Mouse (Mus musculus): ENCODE results near the gene Hsd3b1. TPM values are rescaled to one million over a fixed set of nuclear protein-coding genes. Genes with fewer than 3 reads are reported as not detected.
A peak's percentile ranks its signal among the peaks of the same experiment; 100 is the strongest.

Hsd3b1 gene
- polyA plus RNA-seq (2015; fragmentation: Nextera tagmentation; extraction: Ambion mirVana): 2.5 and 3.7 TPM in 2 replicates

- no peak within 1 kb of the TSS for H3K27ac ChIP-seq
- ATAC-seq (ENCODE audit: insufficient read depth, low FRiP score, low read depth): no peak
- no peaks in the 10 kb centered on the region for H3K9me3 ChIP-seq
- H3K9ac ChIP-seq: no peak within 1 kb of the TSS
- WGBS: 85% methylated on average over 3 of the region's 3 CpGs
- H3K4me1 ChIP-seq: no peaks in the 10 kb centered on the region
- no peaks in the 10 kb centered on the region for H3K36me3 ChIP-seq
- H3K27me3 ChIP-seq (replicated peaks): no peaks in the 10 kb centered on the region
- H3K4me3 ChIP-seq (replicated peaks): no peak within 1 kb of the TSS
- H3K4me2 ChIP-seq: no peak within 1 kb of the TSS
Measured at GRCm38 (mm10) chr3:98859576-98859975, at the start of gene Hsd3b1. Gene Hsd3b1, minus strand, starts transcription at chr3:98859794.

GRCm38 (mm10) chr3:98897606-98898005 lies 38.0 kb upstream of the Hsd3b1 start:
- no peaks in the 10 kb centered on the region for H3K4me1 ChIP-seq
- no peak overlapping the region for H3K4me2 ChIP-seq
- H3K4me3 ChIP-seq (replicated peaks): no peak overlapping the region
- no peaks in the 10 kb centered on the region for H3K36me3 ChIP-seq
- H3K9ac ChIP-seq: no peak overlapping the region
- H3K27me3 ChIP-seq (replicated peaks): no peaks in the 10 kb centered on the region
- no peak overlapping the region for H3K27ac ChIP-seq
- no peaks in the 10 kb centered on the region for H3K9me3 ChIP-seq
- no peak for ATAC-seq (ENCODE audit: insufficient read depth, low FRiP score, low read depth)
- WGBS: 79% methylated on average over 2 of the region's 2 CpGs

GRCm38 (mm10) chr3:98895071-98895601 lies 35.5 kb upstream of the Hsd3b1 start:
- Histone ChIP-seq H3K9me3 (no peaks in the 10 kb centered on the region), H3K4me3 (replicated peaks) (no peak overlapping the region), H3K4me1 (no peaks in the 10 kb centered on the region), H3K36me3 (no peaks in the 10 kb centered on the region), H3K4me2 (no peak overlapping the region), H3K9ac (no peak overlapping the region), H3K27ac (no peak overlapping the region), H3K27me3 (replicated peaks) (no peaks in the 10 kb centered on the region)
- 36% methylated on average over 10 of the region's 10 CpGs for WGBS
- ATAC-seq (ENCODE audit: insufficient read depth, low FRiP score, low read depth): no peak; the same call in 1 of the 2 replicates

- 63% methylated on average over 3 of the region's 3 CpGs for WGBS
- Histone ChIP-seq H3K27me3 (replicated peaks) (no peaks in the 10 kb centered on the region), H3K4me3 (replicated peaks) (no peak within 1 kb of the TSS), H3K4me2 (no peak within 1 kb of the TSS), H3K9me3 (no peaks in the 10 kb centered on the region), H3K27ac (no peak within 1 kb of the TSS), H3K4me1 (no peaks in the 10 kb centered on the region), H3K9ac (no peak within 1 kb of the TSS), H3K36me3 (no peaks in the 10 kb centered on the region)
- ATAC-seq (ENCODE audit: insufficient read depth, low FRiP score, low read depth): no peak; the same call in 1 of the 2 replicates
Measured at GRCm38 (mm10) chr3:98893057-98893772, 33.6 kb upstream of the Hsd3b1 start, which contains the start of gene Hao2. Gene Hao2, minus strand, starts transcription at chr3:98893239.

- Histone ChIP-seq H3K27ac (no peak overlapping the region), H3K4me1 (no peaks in the 10 kb centered on the region), H3K27me3 (replicated peaks) (no peaks in the 10 kb centered on the region), H3K4me3 (replicated peaks) (no peak overlapping the region), H3K9ac (no peak overlapping the region), H3K36me3 (no peaks in the 10 kb centered on the region), H3K9me3 (no peaks in the 10 kb centered on the region), H3K4me2 (no peak overlapping the region)
- ATAC-seq (ENCODE audit: insufficient read depth, low FRiP score, low read depth): no peak
- WGBS: 86% methylated on average over 4 of the region's 4 CpGs
Measured at GRCm38 (mm10) chr3:98890430-98890829, 30.8 kb upstream of the Hsd3b1 start.

- H3K9ac ChIP-seq: no peak overlapping the region
- H3K4me1 ChIP-seq: no peaks in the 10 kb centered on the region
- no peak overlapping the region for H3K4me3 ChIP-seq (replicated peaks)
- no peak for ATAC-seq (ENCODE audit: insufficient read depth, low FRiP score, low read depth)
- H3K4me2 ChIP-seq: no peak overlapping the region
- H3K27ac ChIP-seq: no peak overlapping the region
- H3K9me3 ChIP-seq: no peaks in the 10 kb centered on the region
- WGBS: 73% methylated on average over 2 of the region's 2 CpGs
- no peaks in the 10 kb centered on the region for H3K36me3 ChIP-seq
- H3K27me3 ChIP-seq (replicated peaks): no peaks in the 10 kb centered on the region
Measured at GRCm38 (mm10) chr3:98888206-98888605, 28.6 kb upstream of the Hsd3b1 start.

GRCm38 (mm10) chr3:98880831-98881230 lies 21.2 kb upstream of the Hsd3b1 start:
- no peak for ATAC-seq (ENCODE audit: insufficient read depth, low FRiP score, low read depth)
- Histone ChIP-seq H3K4me1 (no peaks in the 10 kb centered on the region), H3K9me3 (no peaks in the 10 kb centered on the region), H3K4me3 (replicated peaks) (no peak overlapping the region), H3K27ac (no peak overlapping the region), H3K4me2 (no peak overlapping the region), H3K27me3 (replicated peaks) (no peaks in the 10 kb centered on the region), H3K9ac (no peak overlapping the region), H3K36me3 (no peaks in the 10 kb centered on the region)
- WGBS: 78% methylated on average over 2 of the region's 2 CpGs

GRCm38 (mm10) chr3:98880216-98880615 lies 20.6 kb upstream of the Hsd3b1 start:
- no peak overlapping the region for H3K9ac ChIP-seq
- no peak overlapping the region for H3K27ac ChIP-seq
- H3K27me3 ChIP-seq (replicated peaks): no peaks in the 10 kb centered on the region
- H3K4me3 ChIP-seq (replicated peaks): no peak overlapping the region
- no peaks in the 10 kb centered on the region for H3K4me1 ChIP-seq
- H3K9me3 ChIP-seq: no peaks in the 10 kb centered on the region
- no peak for ATAC-seq (ENCODE audit: insufficient read depth, low FRiP score, low read depth)
- WGBS: 77% methylated on average over 6 of the region's 6 CpGs
- H3K36me3 ChIP-seq: no peaks in the 10 kb centered on the region
- no peak overlapping the region for H3K4me2 ChIP-seq

- H3K27me3 ChIP-seq (replicated peaks): no peaks in the 10 kb centered on the region
- no peak overlapping the region for H3K9ac ChIP-seq
- WGBS: 73% methylated on average over 2 of the region's 2 CpGs
- no peak overlapping the region for H3K4me2 ChIP-seq
- H3K27ac ChIP-seq: no peak overlapping the region
- no peaks in the 10 kb centered on the region for H3K36me3 ChIP-seq
- no peak overlapping the region for H3K4me3 ChIP-seq (replicated peaks)
- ATAC-seq (ENCODE audit: insufficient read depth, low FRiP score, low read depth): no peak
- no peaks in the 10 kb centered on the region for H3K4me1 ChIP-seq
- no peaks in the 10 kb centered on the region for H3K9me3 ChIP-seq
Measured at GRCm38 (mm10) chr3:98868219-98868618, 8.6 kb upstream of the Hsd3b1 start.

GRCm38 (mm10) chr3:98862800-98863199 lies 3.2 kb upstream of the Hsd3b1 start:
- H3K4me1 ChIP-seq: no peaks in the 10 kb centered on the region
- no peak overlapping the region for H3K9ac ChIP-seq
- no peak overlapping the region for H3K4me2 ChIP-seq
- no peak overlapping the region for H3K27ac ChIP-seq
- no peak overlapping the region for H3K4me3 ChIP-seq (replicated peaks)
- no peaks in the 10 kb centered on the region for H3K36me3 ChIP-seq
- H3K9me3 ChIP-seq: no peaks in the 10 kb centered on the region
- H3K27me3 ChIP-seq (replicated peaks): no peaks in the 10 kb centered on the region
- ATAC-seq (ENCODE audit: insufficient read depth, low FRiP score, low read depth): no peak
- WGBS: 93% methylated on average over 1 of the region's 1 CpGs

- Histone ChIP-seq H3K27ac (no peak overlapping the region), H3K4me2 (no peak overlapping the region), H3K27me3 (replicated peaks) (no peaks in the 10 kb centered on the region), H3K9ac (no peak overlapping the region), H3K4me1 (no peaks in the 10 kb centered on the region), H3K36me3 (no peaks in the 10 kb centered on the region), H3K4me3 (replicated peaks) (no peak overlapping the region), H3K9me3 (no peaks in the 10 kb centered on the region)
- ATAC-seq (ENCODE audit: insufficient read depth, low FRiP score, low read depth): no peak
- 47% methylated on average over 2 of the region's 2 CpGs for whole genome bisulfite sequencing
Measured at GRCm38 (mm10) chr3:98858051-98858450, 1.5 kb downstream of the Hsd3b1 start.

GRCm38 (mm10) chr3:98856892-98857291 lies 2.7 kb downstream of the Hsd3b1 start:
- H3K27me3 ChIP-seq (replicated peaks): no peaks in the 10 kb centered on the region
- WGBS: 26% methylated on average over 1 of the region's 1 CpGs
- peak; percentile 67; the same call in 1 of the 2 replicates for ATAC-seq (ENCODE audit: insufficient read depth, low FRiP score, low read depth)

More at GRCm38 (mm10) chr3:98856892-98857291, 2.7 kb downstream of the Hsd3b1 start:
- no peaks in the 10 kb centered on the region for H3K36me3 ChIP-seq
- H3K9me3 ChIP-seq: no peaks in the 10 kb centered on the region
- H3K4me1 ChIP-seq: no peaks in the 10 kb centered on the region
- no peak overlapping the region for H3K27ac ChIP-seq
- no peak overlapping the region for H3K4me3 ChIP-seq (replicated peaks)
- no peak overlapping the region for H3K4me2 ChIP-seq
- H3K9ac ChIP-seq: no peak overlapping the region

All from stomach, embryonic 15.5 days (tissue).